Mouse (Mus musculus) midbrain, embryonic 16.5 days (tissue): Measurements from ENCODE around the gene Gen1. TPM values are rescaled to one million over a fixed set of nuclear protein-coding genes. Genes with fewer than 3 reads are reported as not detected.

Experiments
- ATAC-seq: fragments of 200-750 bp; cut with Nextera tagmentation; 2 replicates; pipeline ENCODE4 v1.8.0; 2017; ENCODE audit warnings: moderate TSS enrichment
- H3K27ac ChIP-seq: fragments of 300-500 bp; sonication (generic); 2 replicates; pipeline ENCODE4 v1.5.1; 2014; ENCODE audit warnings: mild to moderate bottlenecking, low read length, mixed read lengths
- H3K27me3 ChIP-seq: fragments of 300-500 bp; sonication (generic); 2 replicates; pipeline ENCODE4 v1.6.1; 2014; ENCODE audit warnings: low read depth, low read length, mixed read lengths; ENCODE audit not compliant: control insufficient read depth, insufficient read depth
- H3K36me3 ChIP-seq: fragments of 300-500 bp; sonication (generic); 2 replicates; pipeline ENCODE4 v1.6.1; 2014; ENCODE audit warnings: mild to moderate bottlenecking, low read length, moderate library complexity, mixed read lengths; ENCODE audit not compliant: control insufficient read depth, insufficient read depth
- H3K4me1 ChIP-seq: fragments of 300-500 bp; sonication (generic); 2 replicates; pipeline ENCODE4 v1.6.1; 2014; ENCODE audit warnings: mild to moderate bottlenecking, low read length, mixed read lengths; ENCODE audit not compliant: control insufficient read depth, insufficient read depth
- H3K4me2 ChIP-seq: fragments of 300-500 bp; sonication (generic); 2 replicates; pipeline ENCODE4 v1.6.1; 2014; ENCODE audit warnings: mild to moderate bottlenecking, low read length, mixed read lengths
- H3K4me3 ChIP-seq: fragments of 300-500 bp; sonication (generic); 2 replicates; pipeline ENCODE4 v1.5.1; 2014; ENCODE audit warnings: low read depth, mild to moderate bottlenecking, low read length, moderate library complexity, mixed read lengths
- H3K9ac ChIP-seq: fragments of 300-500 bp; sonication (generic); 2 replicates; pipeline ENCODE4 v1.6.1; 2014; ENCODE audit warnings: low read depth, low read length, mixed read lengths
- H3K9me3 ChIP-seq: fragments of 300-500 bp; sonication (generic); replicated peaks from 2 replicates; pipeline ENCODE4 v1.6.1; 2014; ENCODE audit warnings: mild to moderate bottlenecking, low read length, mixed read lengths; ENCODE audit not compliant: control insufficient read depth, poor library complexity, severe bottlenecking
- WGBS: fragments of 180-500 bp; shearing (Covaris S2); extraction: QIAGEN DNeasy Blood & Tissue Kit; methylation state at CpG from one replicate; pipeline ENCODE4 v1.1.7; 2014; 5-methylcytosine and 5-hydroxymethylcytosine counted together
- microRNA-seq: library from miRNA; unstranded; fragments of <30 nt; microRNA quantifications from one replicate; pipeline ENCODE4, GENCODE M21; 2017
- polyA plus RNA-seq: library from polyadenylated mRNA; unstranded; fragments of >200 nt; fragmentation: Nextera tagmentation; extraction: Ambion mirVana; gene quantifications from 2 replicates; pipeline ENCODE4 v1.2.1, GENCODE M21; 2015

Gen1 gene
- polyA plus RNA-seq, 1 experiment from 2014 or later: 1.2 TPM

DNA sequence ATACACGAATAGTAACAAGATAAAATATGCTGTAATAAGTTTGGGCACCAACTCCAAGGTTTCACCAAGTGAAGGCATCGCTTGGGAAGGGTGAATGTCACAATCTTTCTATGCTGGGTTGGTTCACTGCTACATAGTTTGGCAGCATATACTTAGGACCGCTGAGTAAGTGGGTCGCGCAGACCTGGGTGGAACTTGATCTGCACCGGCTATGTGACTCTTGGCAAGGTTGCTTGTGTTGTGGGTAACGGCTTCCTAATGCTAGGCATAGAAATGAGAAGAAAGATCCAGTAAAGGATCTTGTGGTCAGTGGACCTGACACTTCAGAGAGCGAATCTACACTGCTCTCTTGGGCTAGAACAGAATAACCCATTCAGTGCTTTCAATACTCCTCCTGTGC is 63.1 kb downstream of the Gen1 start:
- no peak for ATAC-seq
- no peak overlapping the region for H3K9ac ChIP-seq
- 93% methylated on average over 8 of the region's 8 CpGs for WGBS
- no peak overlapping the region for H3K27ac ChIP-seq
- no peaks in the 10 kb centered on the region for H3K4me1 ChIP-seq
- H3K36me3 ChIP-seq: no peaks in the 10 kb centered on the region
- no peak overlapping the region for H3K4me3 ChIP-seq
- no peaks in the 10 kb centered on the region for H3K27me3 ChIP-seq
- H3K9me3 ChIP-seq: no peaks in the 10 kb centered on the region
- no peak overlapping the region for H3K4me2 ChIP-seq

GRCm38 (mm10) chr12:11200711-11201110 is 64.9 kb downstream of the Gen1 start:
- WGBS: 98% methylated on average over 12 of the region's 12 CpGs
- no peaks in the 10 kb centered on the region for H3K27me3 ChIP-seq
- no peaks in the 10 kb centered on the region for H3K9me3 ChIP-seq
- no peak overlapping the region for H3K27ac ChIP-seq
- 0 out of 2 replicates have a peak, but pooled peaks cover 4% of the 10 kb centered on the region for H3K4me1 ChIP-seq
- no peak for ATAC-seq
- no peak overlapping the region for H3K4me2 ChIP-seq
- H3K4me3 ChIP-seq: no peak overlapping the region
- no peaks in the 10 kb centered on the region for H3K36me3 ChIP-seq
- no peak overlapping the region for H3K9ac ChIP-seq

- Histone ChIP-seq H3K36me3 (no peaks in the 10 kb centered on the region), H3K9ac (no peak overlapping the region), H3K9me3 (no peaks in the 10 kb centered on the region), H3K27ac (no peak overlapping the region), H3K4me2 (no peak overlapping the region), H3K4me1 (0 out of 2 replicates have a peak, but pooled peaks cover 4% of the 10 kb centered on the region), H3K4me3 (no peak overlapping the region), H3K27me3 (no peaks in the 10 kb centered on the region)
- WGBS: 34% methylated on average over 2 of the region's 2 CpGs
- ATAC-seq: no peak
Measured at GRCm38 (mm10) chr12:11198551-11198950, 67.0 kb downstream of the Gen1 start.

GRCm38 (mm10) chr12:11198026-11198425 is 67.6 kb downstream of the Gen1 start:
- Histone ChIP-seq H3K27me3 (no peaks in the 10 kb centered on the region), H3K4me3 (no peak overlapping the region), H3K4me1 (0 out of 2 replicates have a peak, but pooled peaks cover 4% of the 10 kb centered on the region), H3K4me2 (no peak overlapping the region), H3K27ac (no peak overlapping the region), H3K36me3 (no peaks in the 10 kb centered on the region), H3K9ac (no peak overlapping the region), H3K9me3 (no peaks in the 10 kb centered on the region)
- no peak for ATAC-seq
- 13% methylated on average over 4 of the region's 4 CpGs for WGBS

GRCm38 (mm10) chr12:11196830-11197229 is 68.8 kb downstream of the Gen1 start:
- H3K36me3 ChIP-seq: no peaks in the 10 kb centered on the region
- no peaks in the 10 kb centered on the region for H3K27me3 ChIP-seq
- H3K4me1 ChIP-seq: 0 out of 2 replicates have a peak, but pooled peaks cover 4% of the 10 kb centered on the region
- H3K27ac ChIP-seq: no peak overlapping the region
- 0 out of 2 replicates have a peak, but pooled peaks have one; percentile 44 for ATAC-seq
- no peak overlapping the region for H3K4me3 ChIP-seq
- H3K9ac ChIP-seq: no peak overlapping the region
- WGBS: 45% methylated on average over 5 of the region's 5 CpGs
- no peaks in the 10 kb centered on the region for H3K9me3 ChIP-seq
- no peak overlapping the region; the same call in 1 of the 2 replicates for H3K4me2 ChIP-seq

DNA sequence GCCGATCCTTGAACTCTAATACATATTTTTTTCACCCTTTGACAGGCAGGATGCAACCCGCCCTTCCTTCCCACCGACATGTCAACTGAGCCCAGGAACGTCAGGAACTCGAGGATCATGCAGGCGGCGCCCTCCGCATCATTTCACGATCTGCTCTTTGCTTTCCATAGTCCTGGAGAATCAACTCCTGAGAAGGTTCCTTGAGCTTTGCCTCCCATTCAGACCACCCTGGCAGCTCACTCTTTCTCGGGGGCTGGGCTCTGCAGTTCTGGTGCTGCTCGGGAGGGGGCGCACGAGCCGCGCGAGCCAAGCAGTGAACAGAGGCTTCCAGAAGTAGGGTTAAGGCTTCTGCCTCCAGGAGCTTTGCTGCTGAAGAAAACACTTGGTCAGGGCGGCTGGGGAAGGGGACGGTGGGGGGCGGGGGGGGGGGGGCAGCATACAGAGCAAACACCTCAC is 69.4 kb downstream of the Gen1 start:
- Histone ChIP-seq H3K27ac (no peak overlapping the region), H3K4me2 (peak overlapping the region; percentile 51), H3K27me3 (no peaks in the 10 kb centered on the region), H3K9me3 (no peaks in the 10 kb centered on the region), H3K4me1 (0 out of 2 replicates have a peak, but pooled peaks cover 4% of the 10 kb centered on the region), H3K36me3 (no peaks in the 10 kb centered on the region), H3K9ac (no peak overlapping the region), H3K4me3 (no peak overlapping the region)
- 9% methylated on average over 16 of the region's 19 CpGs for WGBS
- peak; percentile 83 for ATAC-seq

- Histone ChIP-seq H3K27ac (no peak overlapping the region), H3K9ac (no peak overlapping the region), H3K4me1 (0 out of 2 replicates have a peak, but pooled peaks cover 4% of the 10 kb centered on the region), H3K36me3 (no peaks in the 10 kb centered on the region), H3K27me3 (no peaks in the 10 kb centered on the region), H3K4me2 (no peak overlapping the region), H3K4me3 (no peak overlapping the region), H3K9me3 (no peaks in the 10 kb centered on the region)
- WGBS: 93% methylated on average over 1 of the region's 1 CpGs
- no peak for ATAC-seq
Measured at GRCm38 (mm10) chr12:11195031-11195430, 70.6 kb downstream of the Gen1 start.

Small RNA genes within 50 kb of the gene (microRNA-seq; reads per million reads assigned to microRNA genes)
- gene Mir7675: not detected

Other genes with a start within 250 kb of the Gen1 start
- gene Kcns3, start 114.7 kb downstream of the Gen1 start, polyA plus RNA-seq: 0.26 and 0.33 TPM in 2 replicates
- gene Msgn1, start 56.8 kb downstream of the Gen1 start, polyA plus RNA-seq: not detected in 2 replicates
- 97.1 and 111 TPM in 2 replicates for gene Smc6, start 85 bp upstream of the Gen1 start, polyA plus RNA-seq
- 80.5 and 145 TPM in 2 replicates for gene Vsnl1, start 170.8 kb upstream of the Gen1 start, polyA plus RNA-seq
- gene Rad51ap2, start 190.3 kb upstream of the Gen1 start, polyA plus RNA-seq: 0.52 and 0.70 TPM in 2 replicates